Mouse (Mus musculus) midbrain, embryonic 14.5 days (tissue): ENCODE data around the gene Mdm2. TPM values are rescaled to one million over a fixed set of nuclear protein-coding genes. Genes with fewer than 3 reads are reported as not detected.

Source experiments
- ATAC-seq: fragments of 200-750 bp; cut with Nextera tagmentation; 2 replicates; pipeline ENCODE4 v1.8.0; 2017; ENCODE audit warnings: moderate number of reproducible peaks, moderate library complexity; ENCODE audit not compliant: low FRiP score, low TSS enrichment
- DNase-seq: peaks from one replicate; pipeline ENCODE4 v3.0.0-alpha.2; 2015
- H3K27ac ChIP-seq: fragments of 300-500 bp; sonication (generic); replicated peaks from 2 replicates; pipeline ENCODE4 v1.5.1; 2014; ENCODE audit warnings: mild to moderate bottlenecking, low read depth, low read length, moderate library complexity
- H3K27me3 ChIP-seq: fragments of 300-500 bp; sonication (generic); 2 replicates; pipeline ENCODE4 v1.6.1; 2014; ENCODE audit warnings: low read length, control low read depth, mixed read lengths; ENCODE audit not compliant: control insufficient read depth, insufficient read depth
- H3K36me3 ChIP-seq: fragments of 300-500 bp; sonication (generic); 2 replicates; pipeline ENCODE4 v1.6.1; 2014; ENCODE audit warnings: low read length, control low read depth; ENCODE audit not compliant: control insufficient read depth, insufficient read depth
- H3K4me1 ChIP-seq: fragments of 300-500 bp; sonication (generic); 2 replicates; pipeline ENCODE4 v1.6.1; 2014; ENCODE audit warnings: mild to moderate bottlenecking, antibody characterized with exemption, low read length, control low read depth; ENCODE audit not compliant: control insufficient read depth, insufficient read depth
- H3K4me2 ChIP-seq: fragments of 300-500 bp; sonication (generic); 2 replicates; pipeline ENCODE4 v1.6.1; 2014; ENCODE audit warnings: mild to moderate bottlenecking, low read length, moderate library complexity
- H3K4me3 ChIP-seq: fragments of 300-500 bp; sonication (generic); replicated peaks from 2 replicates; pipeline ENCODE4 v1.5.1; 2014; ENCODE audit warnings: low read depth, low read length
- H3K9ac ChIP-seq: fragments of 300-500 bp; sonication (generic); replicated peaks from 2 replicates; pipeline ENCODE4 v1.6.1; 2014; ENCODE audit warnings: mild to moderate bottlenecking, low read length, moderate library complexity
- H3K9me3 ChIP-seq: fragments of 300-500 bp; sonication (generic); 2 replicates; pipeline ENCODE4 v1.6.1; 2016; ENCODE audit warnings: low read length, control low read depth, mixed read lengths; ENCODE audit not compliant: control insufficient read depth
- WGBS: fragments of 180-500 bp; shearing (Covaris S2); extraction: QIAGEN DNeasy Blood & Tissue Kit; methylation state at CpG from one replicate; pipeline ENCODE4 v1.1.7; 2014; 5-methylcytosine and 5-hydroxymethylcytosine counted together
- polyA plus RNA-seq: library from polyadenylated mRNA; unstranded; fragments of >200 nt; fragmentation: Nextera tagmentation; extraction: Ambion mirVana; gene quantifications from 2 replicates; pipeline ENCODE4 v1.2.1, GENCODE M21; 2014

Mdm2 gene
- polyA plus RNA-seq, 1 experiment from 2014 or later, result 57.3 TPM

GRCm38 (mm10) chr10:117730637-117731203 is 20.2 kb upstream of the Mdm2 start:
- ATAC-seq, result no peak
- 94% methylated on average over 12 of the region's 12 CpGs for WGBS

GRCm38 (mm10) chr10:117730140-117730539 is 19.6 kb upstream of the Mdm2 start:
- Histone ChIP-seq H3K27ac (no peak overlapping the region), H3K36me3 (0 out of 2 replicates have a peak, but pooled peaks cover 2% of the 10 kb centered on the region), H3K4me1 (no peaks in the 10 kb centered on the region), H3K4me3 (no peak overlapping the region), H3K4me2 (no peak overlapping the region), H3K9ac (no peak overlapping the region), H3K27me3 (no peaks in the 10 kb centered on the region), H3K9me3 (no peaks in the 10 kb centered on the region)
- no peak for ATAC-seq
- DNase-seq, result no peak
- 97% methylated on average over 7 of the region's 7 CpGs for WGBS

More at GRCm38 (mm10) chr10:117730637-117731203, 20.2 kb upstream of the Mdm2 start:
- Histone ChIP-seq H3K27me3 (no peaks in the 10 kb centered on the region), H3K4me1 (no peaks in the 10 kb centered on the region), H3K4me3 (no peak overlapping the region), H3K27ac (no peak overlapping the region), H3K4me2 (no peak overlapping the region), H3K9me3 (no peaks in the 10 kb centered on the region), H3K36me3 (peaks cover 7% of the 10 kb centered on the region; the same call in 1 of the 2 replicates), H3K9ac (no peak overlapping the region)
- no peak for DNase-seq

- no peak overlapping the region for H3K4me3 ChIP-seq
- H3K4me1 ChIP-seq, result no peaks in the 10 kb centered on the region
- WGBS, result 84% methylated on average over 11 of the region's 11 CpGs
- ATAC-seq (no peak), DNase-seq (no peak)
- H3K9ac ChIP-seq, result no peak overlapping the region
- no peak overlapping the region for H3K4me2 ChIP-seq
- H3K36me3 ChIP-seq, result 0 out of 2 replicates have a peak, but pooled peaks cover 2% of the 10 kb centered on the region
- no peaks in the 10 kb centered on the region for H3K9me3 ChIP-seq
- H3K27me3 ChIP-seq, result no peaks in the 10 kb centered on the region
- no peak overlapping the region for H3K27ac ChIP-seq
These were observed 18.7 kb upstream of the Mdm2 start for GRCm38 (mm10) chr10:117729139-117729814.

- WGBS, result 90% methylated on average over 5 of the region's 5 CpGs
- Histone ChIP-seq H3K27me3 (no peaks in the 10 kb centered on the region), H3K4me3 (no peak overlapping the region), H3K4me1 (no peaks in the 10 kb centered on the region), H3K9ac (no peak overlapping the region), H3K9me3 (no peaks in the 10 kb centered on the region), H3K4me2 (no peak overlapping the region), H3K36me3 (0 out of 2 replicates have a peak, but pooled peaks cover 2% of the 10 kb centered on the region), H3K27ac (no peak overlapping the region)
- DNase-seq, result no peak
- ATAC-seq, result no peak
These were observed 18.0 kb upstream of the Mdm2 start for GRCm38 (mm10) chr10:117728574-117728973.

- Histone ChIP-seq H3K9ac (no peak overlapping the region), H3K36me3 (no peaks in the 10 kb centered on the region), H3K4me2 (no peak overlapping the region), H3K27ac (no peak overlapping the region), H3K4me1 (no peaks in the 10 kb centered on the region), H3K4me3 (no peak overlapping the region), H3K9me3 (no peaks in the 10 kb centered on the region), H3K27me3 (no peaks in the 10 kb centered on the region)
- DNase-seq (no peak), ATAC-seq (no peak)
- 85% methylated on average over 9 of the region's 9 CpGs for WGBS
These were observed 17.1 kb upstream of the Mdm2 start for GRCm38 (mm10) chr10:117727518-117728110.

GRCm38 (mm10) chr10:117726888-117727385 is 16.4 kb upstream of the Mdm2 start:
- H3K9me3 ChIP-seq, result no peaks in the 10 kb centered on the region
- WGBS, result 94% methylated on average over 4 of the region's 4 CpGs

GRCm38 (mm10) chr10:117726350-117726749 is 15.8 kb upstream of the Mdm2 start:
- WGBS, result 96% methylated on average over 4 of the region's 4 CpGs
- H3K27me3 ChIP-seq, result no peaks in the 10 kb centered on the region
- no peak overlapping the region for H3K9ac ChIP-seq
- H3K4me1 ChIP-seq, result no peaks in the 10 kb centered on the region
- H3K36me3 ChIP-seq, result no peaks in the 10 kb centered on the region
- no peak overlapping the region for H3K27ac ChIP-seq
- no peaks in the 10 kb centered on the region for H3K9me3 ChIP-seq
- no peak overlapping the region for H3K4me2 ChIP-seq
- ATAC-seq (no peak), DNase-seq (no peak)
- H3K4me3 ChIP-seq, result no peak overlapping the region

More at GRCm38 (mm10) chr10:117726888-117727385, 16.4 kb upstream of the Mdm2 start:
- Histone ChIP-seq H3K4me1 (no peaks in the 10 kb centered on the region), H3K27ac (no peak overlapping the region), H3K4me3 (no peak overlapping the region), H3K27me3 (no peaks in the 10 kb centered on the region), H3K36me3 (no peaks in the 10 kb centered on the region), H3K4me2 (no peak overlapping the region), H3K9ac (no peak overlapping the region)
- no peak for DNase-seq
- ATAC-seq, result no peak

GRCm38 (mm10) chr10:117725671-117726070 is 15.1 kb upstream of the Mdm2 start:
- Histone ChIP-seq H3K27me3 (no peaks in the 10 kb centered on the region), H3K4me3 (no peak overlapping the region), H3K36me3 (no peaks in the 10 kb centered on the region), H3K4me2 (no peak overlapping the region), H3K4me1 (no peaks in the 10 kb centered on the region), H3K9ac (no peak overlapping the region), H3K9me3 (no peaks in the 10 kb centered on the region), H3K27ac (no peak overlapping the region)
- no peak for ATAC-seq
- no peak for DNase-seq
- 82% methylated on average over 7 of the region's 7 CpGs for WGBS
